Comparison of ENCODE assay signal across 17 mouse cellular contexts in genomic region chr15:9891446-9891845, GRCm38 (mm10).
"Had no signal": no experiment of that assay in that cellular context is flagged by ENCODE, and none has a peak within 500 bp of the region (broad histone marks: within the 10 kb centered on the region; RNA-seq: fewer than 3 reads in every experiment).

No protein-coding gene starts in this region.

- H3K4me2 ChIP-seq: liver, embryonic 13.5 days; midbrain, embryonic 13.5 days; neural tube, embryonic 13.5 days had no signal

- DNase-seq: kidney, adult 9 months; kidney, postnatal 14 days; layer of hippocampus, adult 9-11 months; liver, embryonic 13.5 days; lung, adult 2 months; lung, postnatal 14 days; lung, postnatal 4 days; thymus, postnatal 25 days had no signal

- H3K36me3 ChIP-seq: liver, embryonic 13.5 days; midbrain, embryonic 10.5 days; midbrain, embryonic 13.5 days; neural tube, embryonic 13.5 days had no signal

- H3K4me1 ChIP-seq: liver, embryonic 13.5 days; midbrain, embryonic 10.5 days; midbrain, embryonic 13.5 days; neural tube, embryonic 13.5 days had no signal

- ATAC-seq: intestine, postnatal 0 days; midbrain, embryonic 13.5 days; midbrain, embryonic 16.5 days had no signal

- H3K27me3 ChIP-seq: liver, embryonic 13.5 days; megakaryocyte, embryonic 14.5 days; midbrain, embryonic 13.5 days; neural tube, embryonic 13.5 days had no signal

- H3K4me3 ChIP-seq: layer of hippocampus, adult 2 months; liver, embryonic 13.5 days; megakaryocyte, embryonic 14.5 days; midbrain, embryonic 10.5 days; midbrain, embryonic 13.5 days; myocyte; neural tube, embryonic 13.5 days had no signal

- H3K27ac ChIP-seq: layer of hippocampus, adult 2 months; liver, embryonic 13.5 days; midbrain, embryonic 10.5 days; midbrain, embryonic 13.5 days; neural tube, embryonic 13.5 days; stomach, postnatal 0 days had no signal

- H3K9ac ChIP-seq: liver, embryonic 13.5 days; midbrain, embryonic 13.5 days; neural tube, embryonic 13.5 days had no signal

- H3K9me3 ChIP-seq: liver, embryonic 13.5 days; megakaryocyte, embryonic 14.5 days; midbrain, embryonic 10.5 days; midbrain, embryonic 13.5 days; neural tube, embryonic 13.5 days had no signal
